Mouse (Mus musculus) CH12.LX (cell line): Measurements from ENCODE around the gene Prep.

Source experiments
- BHLHE40 ChIP-seq: IDR thresholded peaks from 2 replicates; pipeline ENCODE4 v1.6.1; 2011; ENCODE audit warnings: mild to moderate bottlenecking, low read depth, low read length, improper control_type of control experiment
- ELF1 ChIP-seq: IDR thresholded peaks from 2 replicates; pipeline ENCODE4 v1.6.1; 2014; ENCODE audit warnings: low read depth, mild to moderate bottlenecking, inconsistent platforms, low read length, improper control_type of control experiment
- ETS1 ChIP-seq: conservative IDR thresholded peaks from 2 replicates; pipeline ENCODE4 v1.6.1; 2012; ENCODE audit warnings: low read depth, mild to moderate bottlenecking, inconsistent platforms, low read length, improper control_type of control experiment, moderate library complexity
- KAT2A ChIP-seq: IDR thresholded peaks from 2 replicates; pipeline ENCODE4 v1.6.1; 2012; ENCODE audit warnings: low read length, improper control_type of control experiment, inconsistent platforms; ENCODE audit not compliant: insufficient replicate concordance
- MAFK ChIP-seq: IDR thresholded peaks from 2 replicates; pipeline ENCODE4 v1.6.1; 2011; ENCODE audit warnings: low read length, improper control_type of control experiment; ENCODE audit not compliant: insufficient replicate concordance
- MEF2A ChIP-seq: IDR thresholded peaks from 2 replicates; pipeline ENCODE4 v1.6.1; 2014; ENCODE audit warnings: low read depth, mild to moderate bottlenecking, inconsistent platforms, low read length, improper control_type of control experiment, borderline replicate concordance
- MYC ChIP-seq: IDR thresholded peaks from 2 replicates; pipeline ENCODE4 v1.6.1; 2011; ENCODE audit warnings: low read depth, mild to moderate bottlenecking, improper control_type of control experiment, low read length
- NELFE ChIP-seq: IDR thresholded peaks from 2 replicates; pipeline ENCODE4 v1.6.1; 2011; ENCODE audit warnings: low read depth, low read length, improper control_type of control experiment
- POLR2A ChIP-seq: IDR thresholded peaks from 2 replicates; pipeline ENCODE4 v1.6.1; 2011; ENCODE audit warnings: low read depth, mild to moderate bottlenecking, improper control_type of control experiment, low read length
- POLR2AphosphoS2 ChIP-seq: IDR thresholded peaks from 2 replicates; pipeline ENCODE4 v1.6.1; 2011; ENCODE audit warnings: low read depth, low read length, improper control_type of control experiment
- RAD21 ChIP-seq: IDR thresholded peaks from 2 replicates; pipeline ENCODE4 v1.6.1; 2011; ENCODE audit warnings: low read depth, mild to moderate bottlenecking, low read length, improper control_type of control experiment, moderate library complexity
- SIN3A ChIP-seq: IDR thresholded peaks from 2 replicates; pipeline ENCODE4 v1.6.1; 2012; ENCODE audit warnings: low read length, improper control_type of control experiment, inconsistent platforms
- UBTF ChIP-seq: IDR thresholded peaks from 2 replicates; pipeline ENCODE4 v1.6.1; 2012; ENCODE audit warnings: low read depth, mild to moderate bottlenecking, inconsistent platforms, low read length, improper control_type of control experiment, moderate library complexity
- USF1 ChIP-seq: IDR thresholded peaks from 2 replicates; pipeline ENCODE4 v1.6.1; 2014; ENCODE audit warnings: low read depth, mild to moderate bottlenecking, inconsistent platforms, low read length, improper control_type of control experiment

DNA sequence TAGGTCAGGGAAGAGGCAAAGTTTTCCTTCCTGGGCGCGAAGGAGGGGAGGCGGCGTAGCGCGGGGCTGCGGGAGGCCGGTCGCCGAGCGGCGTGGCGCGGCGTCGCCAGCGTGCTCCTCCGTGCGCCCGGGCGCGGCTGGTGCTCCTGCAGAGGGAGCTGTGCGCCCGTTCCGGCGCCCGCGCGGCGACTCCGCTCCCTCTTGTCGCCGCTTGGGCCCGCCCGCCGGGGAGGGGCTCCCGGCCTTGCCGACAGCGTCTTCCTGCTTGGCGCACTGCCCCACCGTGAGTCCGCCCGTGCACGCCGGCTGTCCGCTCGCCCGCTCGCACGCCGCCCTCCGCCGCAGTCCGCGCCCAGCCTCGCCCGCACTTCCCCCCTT lies at the start of gene Prep:
- TF ChIP-seq POLR2AphosphoS2: no peak
- TF ChIP-seq USF1: no peak
- TF ChIP-seq NELFE: peak; percentile 79; the same call in 1 of the 2 replicates
- TF ChIP-seq ETS1: no peak
- TF ChIP-seq ELF1: peak; percentile 85
- TF ChIP-seq SIN3A: peak; percentile 72; the same call in 1 of the 2 replicates
- no peak for TF ChIP-seq MAFK
- peak; percentile 74 for TF ChIP-seq POLR2A
- no peak for TF ChIP-seq MEF2A
- TF ChIP-seq UBTF: peak; percentile 76
- 0 out of 2 replicates have a peak, but pooled peaks have one; percentile 28 for TF ChIP-seq MYC
- peak; percentile 58 for TF ChIP-seq RAD21
- TF ChIP-seq KAT2A: no peak
- peak; percentile 81 for TF ChIP-seq BHLHE40
